Mouse (Mus musculus) B cell, adult 2 months (primary cell): ENCODE results near the gene Col4a2.

Source experiments
- DNase-seq, 2 experiments: peaks; one replicate each; pipeline ENCODE4 v3.0.0; 2022

The Col4a2 gene

DNA sequence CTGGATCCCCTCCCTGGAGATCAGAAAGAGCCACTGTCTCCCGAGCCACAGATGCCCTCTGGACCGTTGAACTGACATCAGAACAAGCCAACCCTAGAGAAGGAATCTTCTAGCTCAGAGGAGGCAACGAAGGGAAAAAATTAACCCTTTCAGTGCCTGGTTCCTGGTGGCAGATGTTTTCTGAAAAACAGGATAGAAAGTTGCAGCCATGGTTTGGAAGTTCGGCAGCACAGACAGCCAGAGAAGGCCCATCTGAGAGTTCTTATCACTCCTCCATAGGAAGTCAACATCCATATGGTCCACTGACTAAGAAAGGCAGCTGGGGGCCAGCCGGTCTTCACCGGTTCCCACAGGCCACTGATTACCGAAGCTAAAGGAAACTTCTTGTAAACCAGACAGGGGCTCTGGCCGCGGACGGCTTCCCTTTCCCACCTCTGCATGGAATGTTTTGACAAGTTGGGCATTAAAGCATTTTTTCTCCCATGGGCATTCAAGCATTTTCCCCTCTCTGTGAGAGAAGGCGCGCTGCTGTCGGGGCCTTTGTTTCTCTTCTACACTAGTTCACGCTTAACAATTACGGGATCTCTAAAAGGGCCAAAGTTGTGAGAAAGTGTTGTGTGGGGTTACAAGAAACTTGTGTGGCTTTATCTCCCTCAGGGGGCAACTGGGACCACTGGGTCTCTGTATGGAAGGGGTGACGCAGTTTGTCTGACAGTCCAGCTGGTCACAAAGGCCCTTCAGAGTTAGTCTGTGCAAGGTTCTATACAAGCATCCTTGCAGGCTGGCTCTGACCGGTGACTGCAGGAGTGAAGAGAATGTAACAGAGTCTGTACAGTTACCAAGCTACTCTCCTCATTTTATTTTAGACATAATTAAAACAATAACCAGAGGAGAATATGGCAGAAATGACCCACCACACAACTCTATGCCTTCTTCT, 49.9 kb downstream of the Col4a2 start:
- DNase-seq = no peak

DNA sequence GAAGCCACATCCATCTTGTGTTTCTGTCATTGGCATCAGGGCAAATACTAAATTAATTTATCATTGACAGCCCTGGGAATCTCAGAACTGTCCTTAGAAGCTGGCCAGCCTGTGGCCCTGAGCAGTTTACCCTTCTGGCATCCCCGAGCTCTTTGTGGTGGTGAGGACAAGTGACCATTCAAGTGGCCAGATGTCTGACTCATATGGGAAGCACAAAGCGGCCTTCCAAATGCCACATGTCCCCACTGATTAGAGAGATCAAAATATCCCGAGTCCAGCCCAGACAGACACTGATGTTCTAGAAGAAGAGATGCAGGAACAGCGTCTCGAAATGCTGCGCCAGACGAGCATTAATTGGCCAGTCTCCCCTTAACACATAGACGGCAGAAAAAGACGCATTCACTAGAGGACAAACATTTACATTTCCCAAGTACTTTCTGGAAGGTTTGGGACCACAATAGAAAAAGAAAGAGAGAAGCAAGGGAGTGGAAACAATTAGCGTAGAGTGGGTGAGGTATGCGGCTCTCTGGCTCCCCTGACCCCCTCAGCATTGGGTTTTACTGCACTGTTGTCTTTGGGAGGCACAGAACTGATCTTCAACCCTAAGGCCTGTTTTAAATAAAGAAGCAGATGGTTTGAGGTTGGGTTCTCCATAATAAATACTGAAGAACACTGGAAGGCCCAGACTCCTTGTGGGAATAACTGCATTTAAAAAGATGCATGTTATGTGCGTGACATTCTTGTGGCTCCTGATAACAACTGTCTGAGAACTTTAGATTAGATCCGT, 50.9 kb downstream of the Col4a2 start:
- DNase-seq = no peak

DNA sequence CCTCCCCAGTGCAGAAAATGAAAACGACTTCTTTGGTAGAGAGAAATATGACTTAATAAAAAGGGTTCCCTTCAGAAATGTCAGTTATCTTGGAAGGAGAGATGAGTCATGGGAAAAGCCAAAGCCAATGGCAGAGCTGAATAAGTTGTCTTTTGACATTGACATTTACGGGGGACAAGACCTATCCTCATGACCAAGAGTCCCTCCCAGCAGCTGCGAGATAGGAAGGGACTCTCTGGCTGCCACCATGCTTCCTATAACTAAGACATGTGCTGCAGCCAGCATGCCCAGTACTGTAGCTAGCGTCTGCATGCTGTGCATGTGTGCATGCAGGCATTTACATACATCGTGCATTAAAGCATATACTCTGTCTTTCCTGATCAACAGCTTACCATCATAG, 53.6 kb downstream of the Col4a2 start:
- no peak for DNase-seq

GRCm38 (mm10) chr8:11366741-11367140, 54.1 kb downstream of the Col4a2 start:
- DNase-seq = no peak

DNA sequence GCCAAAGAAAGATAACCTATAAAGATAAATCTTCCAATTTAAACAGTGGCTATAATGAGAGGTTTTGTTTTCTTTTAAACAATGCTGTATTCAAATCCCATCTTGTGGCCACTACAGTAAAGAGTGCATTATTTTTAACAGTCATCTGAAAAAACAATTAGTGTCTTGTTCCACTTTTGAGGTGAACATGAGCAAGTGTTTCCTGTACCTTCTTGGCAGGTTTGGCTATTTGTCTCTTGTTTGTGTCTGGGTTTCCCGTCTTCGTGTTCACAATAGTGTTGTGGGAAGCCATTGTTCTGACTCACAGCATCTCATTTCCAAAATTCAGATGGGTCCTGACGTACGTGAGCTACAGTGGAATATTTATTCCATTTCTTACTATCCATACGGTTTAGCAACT, 55.1 kb downstream of the Col4a2 start:
- no peak for DNase-seq

- no peak for DNase-seq
These were observed 57.1 kb downstream of the Col4a2 start for GRCm38 (mm10) chr8:11369526-11370203.

DNA sequence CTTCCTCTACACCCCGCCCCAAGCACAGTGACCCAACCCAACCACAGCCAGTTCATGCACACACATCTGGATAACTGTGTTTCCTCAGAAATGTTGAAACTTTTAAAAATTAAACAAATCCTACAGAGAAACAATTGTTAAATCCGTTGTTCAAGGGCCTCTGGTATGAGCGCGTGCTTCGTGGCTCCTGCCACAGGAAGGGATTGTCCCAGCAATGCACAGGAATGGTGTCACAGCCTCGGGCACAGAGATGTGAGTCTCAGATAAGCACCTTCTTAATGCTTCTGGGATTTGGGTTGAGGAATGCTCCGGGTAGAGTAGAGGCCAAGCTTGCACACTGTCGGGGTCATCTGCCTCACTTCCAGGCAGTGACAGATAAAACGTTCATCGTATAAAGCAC, 58.7 kb downstream of the Col4a2 start:
- no peak for DNase-seq

GRCm38 (mm10) chr8:11372080-11372479, 59.5 kb downstream of the Col4a2 start:
- DNase-seq = no peak

GRCm38 (mm10) chr8:11373643-11374325, 61.2 kb downstream of the Col4a2 start:
- DNase-seq = no peak

GRCm38 (mm10) chr8:11374326-11375076, 61.9 kb downstream of the Col4a2 start:
- DNase-seq = no peak

DNA sequence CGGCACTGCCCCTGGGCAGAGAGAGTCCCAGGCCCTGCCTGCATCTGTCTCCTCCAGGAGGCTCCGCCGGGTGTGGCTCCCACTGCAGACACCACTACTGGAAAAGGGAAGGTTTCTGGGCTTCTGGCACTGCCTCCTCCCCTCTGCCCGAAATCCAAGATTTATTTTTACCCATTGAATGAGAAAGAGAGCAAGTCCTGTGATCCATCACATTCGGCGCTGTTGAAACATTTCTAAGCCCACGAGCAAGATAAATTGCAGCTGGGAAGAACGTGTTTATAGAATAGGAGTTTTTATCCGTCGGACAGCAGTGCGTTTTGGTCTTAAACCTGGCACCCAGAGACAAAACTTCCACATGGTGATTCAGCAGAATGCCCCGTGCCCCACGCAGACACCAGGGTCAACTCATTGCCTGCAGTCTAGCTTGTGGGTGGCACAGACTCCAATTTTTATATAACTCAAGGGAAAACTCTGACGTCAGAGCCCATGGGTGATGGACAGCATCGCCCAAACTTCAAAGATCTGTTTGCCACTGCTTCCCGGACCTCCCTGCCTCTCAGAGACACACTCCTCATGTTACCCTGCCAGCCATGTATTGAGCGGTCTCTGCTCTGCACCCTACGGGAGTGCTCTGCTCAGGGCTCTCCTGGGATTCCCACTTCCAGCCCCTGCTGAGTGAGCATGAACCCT, 63.3 kb downstream of the Col4a2 start:
- no peak for DNase-seq

GRCm38 (mm10) chr8:11377391-11378210, 65.0 kb downstream of the Col4a2 start:
- no peak for DNase-seq

DNA sequence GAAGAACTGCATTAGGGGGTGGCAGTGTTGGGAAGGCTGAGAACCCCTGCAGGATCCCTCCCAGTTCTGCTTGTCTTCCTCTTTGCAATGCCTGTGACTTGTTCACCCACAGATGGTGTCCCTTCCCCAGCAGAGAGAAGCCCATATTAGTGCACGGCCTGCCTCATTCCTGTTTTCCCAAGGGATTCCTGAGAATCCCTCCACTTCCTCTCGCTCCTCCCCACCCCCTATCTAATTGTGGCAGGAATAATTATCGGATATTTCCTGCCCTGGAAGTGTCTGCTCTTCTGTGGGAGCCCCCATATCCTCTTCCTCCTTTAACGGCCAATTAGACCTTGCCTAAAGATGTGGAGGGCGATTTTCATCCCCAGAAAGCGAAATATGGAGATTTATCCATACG, 67.0 kb downstream of the Col4a2 start:
- no peak for DNase-seq

- no peak for DNase-seq
These were observed 68.9 kb downstream of the Col4a2 start for GRCm38 (mm10) chr8:11381544-11381943.

DNA sequence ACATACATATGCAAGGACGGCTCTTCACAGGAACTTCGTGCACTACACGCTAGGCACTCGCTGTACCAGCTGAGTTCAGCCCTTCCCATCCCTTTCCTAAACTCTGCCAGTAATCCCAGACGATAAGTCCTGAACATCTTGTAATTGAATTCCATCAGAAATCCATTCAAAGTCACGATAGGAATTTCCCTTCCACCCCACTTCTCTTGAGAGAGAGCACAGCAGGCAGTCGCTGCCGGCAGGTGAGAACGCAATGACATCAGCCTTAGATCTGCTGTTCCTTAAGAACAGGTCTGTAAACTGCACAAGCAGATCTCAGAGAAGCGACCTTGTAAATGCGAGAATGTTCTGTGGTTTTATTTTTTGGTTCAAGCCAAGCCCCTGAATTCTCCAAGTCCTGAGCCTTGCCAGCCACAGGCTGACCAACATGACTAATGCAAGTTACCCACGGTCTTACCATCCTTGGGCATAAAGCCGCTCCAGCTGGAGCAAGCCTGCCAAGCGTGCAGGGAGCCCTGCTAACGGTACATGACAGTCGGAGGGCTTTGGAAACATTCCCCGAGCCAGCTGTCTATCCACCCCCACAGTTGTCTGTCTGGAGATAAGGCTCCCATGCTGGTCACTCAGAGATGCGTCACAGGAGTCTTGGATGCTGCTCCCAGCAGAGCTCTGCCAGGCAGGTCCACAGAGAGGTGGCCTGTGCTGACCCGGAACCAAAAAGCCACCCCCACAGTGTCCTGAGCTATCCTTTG, 69.6 kb downstream of the Col4a2 start:
- DNase-seq = no peak

DNA sequence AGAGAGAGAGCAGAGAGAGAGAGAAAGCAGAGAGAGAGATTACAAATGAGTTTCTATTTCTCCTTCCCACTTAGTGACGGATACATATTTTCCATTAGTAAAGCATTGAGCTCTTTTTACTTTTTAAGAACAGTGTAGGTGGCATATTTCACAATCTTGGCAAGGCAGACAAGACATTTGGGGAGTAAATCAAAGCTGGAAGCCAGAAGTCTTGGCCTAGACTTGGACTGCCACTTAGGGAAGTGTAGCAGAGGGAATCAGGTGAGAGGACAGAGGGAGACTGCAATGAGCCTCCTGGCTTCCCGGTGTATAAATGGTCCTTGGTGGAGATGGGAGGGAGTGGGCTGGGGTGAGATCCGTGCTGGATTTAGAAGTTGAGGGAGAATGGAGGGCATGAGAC, 70.3 kb downstream of the Col4a2 start:
- DNase-seq = no peak

GRCm38 (mm10) chr8:11383379-11383778, 70.8 kb downstream of the Col4a2 start:
- DNase-seq = no peak

GRCm38 (mm10) chr8:11384841-11385240, 72.2 kb downstream of the Col4a2 start:
- DNase-seq = no peak

- no peak for DNase-seq
These were observed 72.8 kb downstream of the Col4a2 start for GRCm38 (mm10) chr8:11385272-11385905.
